Mouse (Mus musculus): ENCODE measurements around the gene Ptpdc1. TPM values are rescaled to one million over a fixed set of nuclear protein-coding genes. Genes with fewer than 3 reads are reported as not detected.

Ptpdc1 gene
- polyA plus RNA-seq, 1 experiment = 5.8 TPM

GRCm38 (mm10) chr13:48545476-48546281, 79.8 kb downstream of the Ptpdc1 start:
- under 1% methylated on average over 67 of the region's 72 CpGs for WGBS
- peak overlapping the region; percentile 99 for H3K27ac ChIP-seq (ENCODE audit: control insufficient read depth, insufficient read depth, low read depth, low read length, poor library complexity)
- H3K4me3 ChIP-seq (replicated peaks; ENCODE audit: control insufficient read depth, low read depth, low read length) = peak overlapping the region; percentile 94
- peaks cover 1% of the 10 kb centered on the region for H3K4me1 ChIP-seq (ENCODE audit: control insufficient read depth, insufficient read depth, low read length)
- TF ChIP-seq POLR2A (IDR thresholded peaks at IDR 0.05; ENCODE audit: borderline replicate concordance, control insufficient read depth, low read depth, low read length) (peak; percentile 55; the same call in 1 of the 2 replicates), CTCF (IDR thresholded peaks at IDR 0.05; ENCODE audit: control insufficient read depth, insufficient read depth, low read length) (no peak)

- Histone ChIP-seq H3K4me1 (ENCODE audit: control insufficient read depth, insufficient read depth, low read length) (peaks cover 1% of the 10 kb centered on the region), H3K4me3 (replicated peaks; ENCODE audit: control insufficient read depth, low read depth, low read length) (peak overlapping the region; percentile 9), H3K27ac (ENCODE audit: control insufficient read depth, insufficient read depth, low read depth, low read length, poor library complexity) (no peak overlapping the region)
- TF ChIP-seq CTCF (IDR thresholded peaks at IDR 0.05; ENCODE audit: control insufficient read depth, insufficient read depth, low read length) (no peak), POLR2A (IDR thresholded peaks at IDR 0.05; ENCODE audit: borderline replicate concordance, control insufficient read depth, low read depth, low read length) (no peak)
- 26% methylated on average over 4 of the region's 4 CpGs for WGBS
Measured at GRCm38 (mm10) chr13:48544867-48545266, 80.6 kb downstream of the Ptpdc1 start.

- TF ChIP-seq POLR2A (IDR thresholded peaks at IDR 0.05; ENCODE audit: borderline replicate concordance, control insufficient read depth, low read depth, low read length) = no peak
- no peak for TF ChIP-seq CTCF (IDR thresholded peaks at IDR 0.05; ENCODE audit: control insufficient read depth, insufficient read depth, low read length)
- peaks cover 1% of the 10 kb centered on the region for H3K4me1 ChIP-seq (ENCODE audit: control insufficient read depth, insufficient read depth, low read length)
- no peak overlapping the region for H3K27ac ChIP-seq (ENCODE audit: control insufficient read depth, insufficient read depth, low read depth, low read length, poor library complexity)
- no peak overlapping the region for H3K4me3 ChIP-seq (replicated peaks; ENCODE audit: control insufficient read depth, low read depth, low read length)
Measured at GRCm38 (mm10) chr13:48544391-48544790, 81.1 kb downstream of the Ptpdc1 start.

GRCm38 (mm10) chr13:48540488-48540887, 85.0 kb downstream of the Ptpdc1 start:
- 2% methylated on average over 1 of the region's 1 CpGs for WGBS
- no peak overlapping the region for H3K27ac ChIP-seq (ENCODE audit: control insufficient read depth, insufficient read depth, low read depth, low read length, poor library complexity)
- H3K4me1 ChIP-seq (ENCODE audit: control insufficient read depth, insufficient read depth, low read length) = peaks cover 1% of the 10 kb centered on the region
- TF ChIP-seq POLR2A (IDR thresholded peaks at IDR 0.05; ENCODE audit: borderline replicate concordance, control insufficient read depth, low read depth, low read length) (no peak), CTCF (IDR thresholded peaks at IDR 0.05; ENCODE audit: control insufficient read depth, insufficient read depth, low read length) (no peak)
- no peak overlapping the region for H3K4me3 ChIP-seq (replicated peaks; ENCODE audit: control insufficient read depth, low read depth, low read length)

- no peak for TF ChIP-seq POLR2A (IDR thresholded peaks at IDR 0.05; ENCODE audit: borderline replicate concordance, control insufficient read depth, low read depth, low read length)
- TF ChIP-seq CTCF (IDR thresholded peaks at IDR 0.05; ENCODE audit: control insufficient read depth, insufficient read depth, low read length) = no peak
- Histone ChIP-seq H3K4me3 (replicated peaks; ENCODE audit: control insufficient read depth, low read depth, low read length) (no peak overlapping the region), H3K4me1 (ENCODE audit: control insufficient read depth, insufficient read depth, low read length) (no peaks in the 10 kb centered on the region), H3K27ac (ENCODE audit: control insufficient read depth, insufficient read depth, low read depth, low read length, poor library complexity) (no peak overlapping the region)
- WGBS = 88% methylated on average over 5 of the region's 5 CpGs
Measured at GRCm38 (mm10) chr13:48533441-48533840, 92.0 kb downstream of the Ptpdc1 start.

- WGBS = 86% methylated on average over 2 of the region's 2 CpGs
- TF ChIP-seq CTCF (IDR thresholded peaks at IDR 0.05; ENCODE audit: control insufficient read depth, insufficient read depth, low read length) = no peak
- no peak for TF ChIP-seq POLR2A (IDR thresholded peaks at IDR 0.05; ENCODE audit: borderline replicate concordance, control insufficient read depth, low read depth, low read length)
- Histone ChIP-seq H3K4me3 (replicated peaks; ENCODE audit: control insufficient read depth, low read depth, low read length) (no peak overlapping the region), H3K27ac (ENCODE audit: control insufficient read depth, insufficient read depth, low read depth, low read length, poor library complexity) (no peak overlapping the region), H3K4me1 (ENCODE audit: control insufficient read depth, insufficient read depth, low read length) (no peaks in the 10 kb centered on the region)
Measured at GRCm38 (mm10) chr13:48531448-48531847, 94.0 kb downstream of the Ptpdc1 start.

GRCm38 (mm10) chr13:48530685-48531084, 94.8 kb downstream of the Ptpdc1 start:
- 66% methylated on average over 2 of the region's 2 CpGs for WGBS
- no peaks in the 10 kb centered on the region for H3K4me1 ChIP-seq (ENCODE audit: control insufficient read depth, insufficient read depth, low read length)
- TF ChIP-seq POLR2A (IDR thresholded peaks at IDR 0.05; ENCODE audit: borderline replicate concordance, control insufficient read depth, low read depth, low read length) = no peak
- H3K27ac ChIP-seq (ENCODE audit: control insufficient read depth, insufficient read depth, low read depth, low read length, poor library complexity) = no peak overlapping the region
- no peak overlapping the region for H3K4me3 ChIP-seq (replicated peaks; ENCODE audit: control insufficient read depth, low read depth, low read length)

- no peak overlapping the region for H3K27ac ChIP-seq (ENCODE audit: control insufficient read depth, insufficient read depth, low read depth, low read length, poor library complexity)
- H3K4me3 ChIP-seq (replicated peaks; ENCODE audit: control insufficient read depth, low read depth, low read length) = no peak overlapping the region
- WGBS = 67% methylated on average over 2 of the region's 2 CpGs
- TF ChIP-seq CTCF (IDR thresholded peaks at IDR 0.05; ENCODE audit: control insufficient read depth, insufficient read depth, low read length) = no peak
- no peak for TF ChIP-seq POLR2A (IDR thresholded peaks at IDR 0.05; ENCODE audit: borderline replicate concordance, control insufficient read depth, low read depth, low read length)
- no peaks in the 10 kb centered on the region for H3K4me1 ChIP-seq (ENCODE audit: control insufficient read depth, insufficient read depth, low read length)
Measured at GRCm38 (mm10) chr13:48529028-48529427, 96.4 kb downstream of the Ptpdc1 start.
